Mouse (Mus musculus): ENCODE measurements around the gene Col12a1. TPM values are rescaled to one million over a fixed set of nuclear protein-coding genes. Genes with fewer than 3 reads are reported as not detected.

Col12a1 gene
- total and polyA plus RNA-seq, 3 experiments: 0.07 to 0.46 (median 0.21) TPM

DNA sequence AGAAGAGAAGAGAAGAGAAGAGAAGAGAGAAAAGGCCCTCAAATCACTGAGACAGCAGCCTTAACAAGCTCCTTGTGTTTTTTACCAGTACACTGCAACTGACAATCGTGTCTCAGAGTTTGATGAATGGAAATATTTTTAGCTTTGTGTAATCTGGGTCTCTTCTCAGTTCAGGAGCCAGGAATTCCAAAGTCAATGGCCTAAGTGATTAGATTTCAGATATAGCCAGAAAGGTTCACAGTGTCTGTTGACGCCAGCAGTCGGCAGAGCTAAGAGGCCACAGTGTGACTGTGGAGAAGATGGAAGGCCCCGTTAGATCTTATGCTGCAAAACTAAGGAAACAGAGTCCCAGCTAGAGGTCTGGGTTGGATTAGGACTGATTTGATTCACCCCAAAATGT is 80.8 kb downstream of the Col12a1 start:
- H3K4me2 ChIP-seq (ENCODE audit: insufficient read depth, low read depth, poor library complexity, severe bottlenecking): no peak overlapping the region
- no peaks in the 10 kb centered on the region for H3K79me2 ChIP-seq (replicated peaks; ENCODE audit: control insufficient read depth, extremely low read depth, insufficient read depth, poor library complexity, severe bottlenecking)
- H3K36me3 ChIP-seq (replicated peaks in 1 of 2; ENCODE audit: control insufficient read depth in 1 of 2, insufficient read depth in 1 of 2, low read length in 1 of 2): no peaks in the 10 kb centered on the region
- no peak overlapping the region for H3K27ac ChIP-seq (ENCODE audit: insufficient read depth, low read depth)
- H3K4me1 ChIP-seq (ENCODE audit: control insufficient read depth in 1 of 2, insufficient read depth in 2 of 2): peaks cover 0 to 2% of the 10 kb centered on the region in 2 experiments; a peak in 1 of 4 replicates
- no peak for DNase-seq (ENCODE audit: extremely low read depth)
- no peaks in the 10 kb centered on the region for H3K9me3 ChIP-seq (replicated peaks; ENCODE audit: low read length)
- no peak overlapping the region for H3K9ac ChIP-seq (ENCODE audit: insufficient read depth, low read depth)
- dilution Hi-C loops (cut with MboI; ENCODE audit: extremely low pct_ligation_motif_present, extremely low pct_unique_long_range_greater_than_20kb, low sequenced_read_pairs): no loop called here
- H3K4me3 ChIP-seq (replicated peaks in 1 of 3; ENCODE audit: low read depth in 2 of 3, low read length in 2 of 3, poor library complexity in 1 of 3): no peak overlapping the region
- H3K27me3 ChIP-seq (replicated peaks): no peaks in the 10 kb centered on the region
- TF ChIP-seq POLR2A (IDR thresholded peaks at IDR 0.05; ENCODE audit: low read depth, low read length): no peak
- TF ChIP-seq ZMIZ1 (IDR thresholded peaks at IDR 0.05; ENCODE audit: low read depth, low read length): no peak
- no peak for TF ChIP-seq NELFE (IDR thresholded peaks at IDR 0.05; ENCODE audit: low read depth, low read length)
- TF ChIP-seq PAX5 (IDR thresholded peaks at IDR 0.05; ENCODE audit: low read length): no peak
- no peak for TF ChIP-seq TBP (conservative IDR thresholded peaks at IDR 0.05; ENCODE audit: low read depth, low read length)
- no peak for TF ChIP-seq HCFC1 (IDR thresholded peaks at IDR 0.05; ENCODE audit: low read depth, low read length)
- TF ChIP-seq NRF1 (IDR thresholded peaks at IDR 0.05; ENCODE audit: low read depth, low read length): no peak
- TF ChIP-seq MYC (IDR thresholded peaks at IDR 0.05; ENCODE audit: low read depth, low read length): no peak
- no peak for TF ChIP-seq ELF1 (IDR thresholded peaks at IDR 0.05; ENCODE audit: low read depth, low read length)
- TF ChIP-seq BHLHE40 (IDR thresholded peaks at IDR 0.05; ENCODE audit: low read depth, low read length): no peak
- TF ChIP-seq SIN3A (IDR thresholded peaks at IDR 0.05; ENCODE audit: low read length): no peak
- no peak for TF ChIP-seq POLR2AphosphoS2 (IDR thresholded peaks at IDR 0.05; ENCODE audit: low read depth, low read length)
- in situ Hi-C loops (cut with MboI; ENCODE audit: low pct_ligation_motif_present, low pct_unique_long_range_greater_than_20kb, low sequenced_read_pairs): no loop called here

DNA sequence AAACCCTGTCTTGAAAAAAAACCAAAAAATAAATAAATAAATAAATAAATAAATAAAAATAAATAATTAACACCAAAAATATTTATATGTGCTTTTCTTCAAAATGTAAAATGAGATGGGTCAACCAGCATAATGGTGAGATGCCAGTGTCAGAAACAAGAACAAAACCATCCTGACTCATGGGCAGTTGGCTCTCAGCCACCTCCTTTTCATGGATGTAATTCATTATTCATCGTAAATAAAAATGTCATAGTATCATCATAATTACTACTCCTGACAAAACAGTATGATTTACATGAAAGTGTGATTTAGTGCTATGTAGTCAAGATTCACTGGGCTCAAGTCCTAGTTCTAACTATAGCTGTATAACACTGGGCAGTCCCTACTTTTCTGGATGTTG is 84.6 kb downstream of the Col12a1 start:
- Histone ChIP-seq H3K9me3 (replicated peaks; ENCODE audit: low read length) (no peaks in the 10 kb centered on the region), H3K27me3 (replicated peaks) (no peaks in the 10 kb centered on the region), H3K36me3 (replicated peaks in 1 of 2; ENCODE audit: control insufficient read depth in 1 of 2, insufficient read depth in 1 of 2, low read length in 1 of 2) (no peaks in the 10 kb centered on the region), H3K27ac (ENCODE audit: insufficient read depth, low read depth) (no peak overlapping the region), H3K4me2 (ENCODE audit: insufficient read depth, low read depth, poor library complexity, severe bottlenecking) (no peak overlapping the region), H3K4me1 (ENCODE audit: control insufficient read depth in 1 of 2, insufficient read depth in 2 of 2) (no peaks in the 10 kb centered on the region), H3K9ac (ENCODE audit: insufficient read depth, low read depth) (no peak overlapping the region), H3K4me3 (replicated peaks in 1 of 3; ENCODE audit: low read depth in 2 of 3, low read length in 2 of 3, poor library complexity in 1 of 3) (no peak overlapping the region), H3K79me2 (replicated peaks; ENCODE audit: control insufficient read depth, extremely low read depth, insufficient read depth, poor library complexity, severe bottlenecking) (no peaks in the 10 kb centered on the region)
- in situ Hi-C loops (cut with MboI; ENCODE audit: low pct_ligation_motif_present, low pct_unique_long_range_greater_than_20kb, low sequenced_read_pairs): no loop called here
- DNase-seq (ENCODE audit: extremely low read depth): no peak
- dilution Hi-C loops (cut with MboI; ENCODE audit: extremely low pct_ligation_motif_present, extremely low pct_unique_long_range_greater_than_20kb, low sequenced_read_pairs): no loop called here
- TF ChIP-seq CHD1 (IDR thresholded peaks at IDR 0.05; ENCODE audit: low read depth, low read length): no peak
- no peak for TF ChIP-seq USF1 (IDR thresholded peaks at IDR 0.05; ENCODE audit: low read depth, low read length)
- TF ChIP-seq POLR2AphosphoS2 (IDR thresholded peaks at IDR 0.05; ENCODE audit: low read depth, low read length): no peak
- no peak for TF ChIP-seq TCF12 (IDR thresholded peaks at IDR 0.05; ENCODE audit: low read depth, low read length)
- TF ChIP-seq MAZ (IDR thresholded peaks at IDR 0.05; ENCODE audit: low read depth, low read length): no peak
- no peak for TF ChIP-seq USF2 (conservative IDR thresholded peaks at IDR 0.05; ENCODE audit: low read depth, low read length)
- no peak for TF ChIP-seq MEF2A (IDR thresholded peaks at IDR 0.05; ENCODE audit: borderline replicate concordance, low read depth, low read length)
- TF ChIP-seq SMC3 (IDR thresholded peaks at IDR 0.05; ENCODE audit: low read depth, low read length): no peak
- TF ChIP-seq ZKSCAN1 (IDR thresholded peaks at IDR 0.05; ENCODE audit: borderline replicate concordance, low read depth, low read length): no peak

All from CH12.LX (cell line).